39 mouse cellular contexts compared by ENCODE assay signal in genomic region chr2:154782856-154783650, GRCm38 (mm10). TPM values are rescaled to one million over a fixed set of nuclear protein-coding genes. Genes with fewer than 3 reads are reported as not detected.
DNase-seq lines count a peak whose midpoint lies in the region; ATAC-seq and TF ChIP-seq lines count a peak whose summit lies in the region.
"Had no signal": no experiment of that assay in that cellular context is flagged by ENCODE, and none has a peak within 500 bp of the region (broad histone marks: within the 10 kb centered on the region; RNA-seq: fewer than 3 reads in every experiment).

No protein-coding gene starts in this region.

- H3K4me2 ChIP-seq in embryonic facial prominence, embryonic 14.5 days (ENCODE audit: low read depth, low read length): no peak overlapping the region
- no peak overlapping the region for H3K4me2 ChIP-seq in hindbrain, embryonic 15.5 days
- no peak overlapping the region for H3K4me2 ChIP-seq in hindbrain, embryonic 11.5 days (replicated peaks; ENCODE audit: low read depth, low read length)
- no peak overlapping the region for H3K4me2 ChIP-seq in midbrain, embryonic 16.5 days (ENCODE audit: low read length)
- H3K4me2 ChIP-seq: embryonic facial prominence, embryonic 12.5 days; limb, embryonic 12.5 days; midbrain, embryonic 12.5 days had no signal

- 79% methylated on average over 17 of the region's 17 CpGs for WGBS in embryonic facial prominence, embryonic 14.5 days
- 75% methylated on average over 17 of the region's 17 CpGs for WGBS in embryonic facial prominence, embryonic 10.5 days
- WGBS in hindbrain, embryonic 15.5 days: 51% methylated on average over 17 of the region's 17 CpGs
- WGBS in hindbrain, embryonic 11.5 days: 66% methylated on average over 17 of the region's 17 CpGs
- 81% methylated on average over 17 of the region's 17 CpGs for WGBS in midbrain, embryonic 10.5 days
- WGBS in midbrain, embryonic 16.5 days: 61% methylated on average over 17 of the region's 17 CpGs

- TF ChIP-seq POLR2A in brain, embryonic 14.5 days (IDR thresholded peaks at IDR 0.05; ENCODE audit: borderline replicate concordance, extremely low read depth, insufficient read depth, insufficient read length, poor library complexity, severe bottlenecking): no peak

- no peaks in the 10 kb centered on the region for H3K36me3 ChIP-seq in embryonic facial prominence, embryonic 14.5 days (ENCODE audit: control insufficient read depth, insufficient read depth, low read length)
- no peaks in the 10 kb centered on the region for H3K36me3 ChIP-seq in embryonic facial prominence, embryonic 10.5 days (replicated peaks)
- no peaks in the 10 kb centered on the region for H3K36me3 ChIP-seq in hindbrain, embryonic 15.5 days
- H3K36me3 ChIP-seq in hindbrain, embryonic 11.5 days (ENCODE audit: control insufficient read depth, insufficient read depth, low read length): no peaks in the 10 kb centered on the region
- H3K36me3 ChIP-seq in midbrain, embryonic 10.5 days: no peaks in the 10 kb centered on the region
- no peaks in the 10 kb centered on the region for H3K36me3 ChIP-seq in midbrain, embryonic 16.5 days (ENCODE audit: control insufficient read depth, insufficient read depth, low read length)
- H3K36me3 ChIP-seq: embryonic facial prominence, embryonic 12.5 days; limb, embryonic 12.5 days; midbrain, embryonic 12.5 days had no signal

- H3K4me1 ChIP-seq in embryonic facial prominence, embryonic 14.5 days (ENCODE audit: control insufficient read depth, insufficient read depth, low read length): peaks cover 11% of the 10 kb centered on the region
- peaks cover 36% of the 10 kb centered on the region for H3K4me1 ChIP-seq in embryonic facial prominence, embryonic 10.5 days
- H3K4me1 ChIP-seq in hindbrain, embryonic 15.5 days (replicated peaks): peaks cover 13% of the 10 kb centered on the region
- no peaks in the 10 kb centered on the region for H3K4me1 ChIP-seq in hindbrain, embryonic 11.5 days (replicated peaks; ENCODE audit: control insufficient read depth, insufficient read depth, low read length)
- peaks cover 49% of the 10 kb centered on the region for H3K4me1 ChIP-seq in midbrain, embryonic 10.5 days
- H3K4me1 ChIP-seq in midbrain, embryonic 16.5 days (ENCODE audit: control insufficient read depth, insufficient read depth, low read length): peaks cover 8% of the 10 kb centered on the region; the same call in 1 of the 2 replicates

- no peaks in the 10 kb centered on the region for H3K27me3 ChIP-seq in embryonic facial prominence, embryonic 14.5 days (replicated peaks; ENCODE audit: control insufficient read depth, insufficient read depth, low read length)
- no peaks in the 10 kb centered on the region for H3K27me3 ChIP-seq in embryonic facial prominence, embryonic 10.5 days (replicated peaks; ENCODE audit: low read depth, poor library complexity, severe bottlenecking)
- H3K27me3 ChIP-seq in hindbrain, embryonic 15.5 days: no peaks in the 10 kb centered on the region
- no peaks in the 10 kb centered on the region for H3K27me3 ChIP-seq in hindbrain, embryonic 11.5 days (ENCODE audit: control insufficient read depth, insufficient read depth, low read length)
- peaks cover 3% of the 10 kb centered on the region; the same call in 1 of the 2 replicates for H3K27me3 ChIP-seq in midbrain, embryonic 10.5 days (ENCODE audit: low read depth, poor library complexity, severe bottlenecking)
- no peaks in the 10 kb centered on the region for H3K27me3 ChIP-seq in midbrain, embryonic 16.5 days (ENCODE audit: control insufficient read depth, insufficient read depth, low read depth, low read length)
- H3K27me3 ChIP-seq: embryonic facial prominence, embryonic 12.5 days; limb, embryonic 12.5 days; midbrain, embryonic 12.5 days; Patski had no signal

- H3K27ac ChIP-seq in embryonic facial prominence, embryonic 14.5 days (replicated peaks; ENCODE audit: low read depth, low read length): no peak overlapping the region
- no peak overlapping the region for H3K27ac ChIP-seq in embryonic facial prominence, embryonic 10.5 days (replicated peaks)
- no peak overlapping the region for H3K27ac ChIP-seq in hindbrain, embryonic 15.5 days (replicated peaks)
- no peak overlapping the region for H3K27ac ChIP-seq in hindbrain, embryonic 11.5 days (ENCODE audit: low read depth, low read length)
- 0 out of 2 replicates have a peak overlapping the region, but pooled peaks have one; percentile 2 for H3K27ac ChIP-seq in midbrain, embryonic 10.5 days (replicated peaks)
- no peak overlapping the region for H3K27ac ChIP-seq in midbrain, embryonic 16.5 days (ENCODE audit: low read length)
- H3K27ac ChIP-seq: embryonic facial prominence, embryonic 12.5 days; layer of hippocampus, adult 2 months; left cerebral cortex, adult 2 months; limb, embryonic 12.5 days; midbrain, embryonic 12.5 days had no signal

- no peak overlapping the region for H3K9ac ChIP-seq in embryonic facial prominence, embryonic 14.5 days (ENCODE audit: low read depth, low read length)
- no peak overlapping the region for H3K9ac ChIP-seq in hindbrain, embryonic 15.5 days
- H3K9ac ChIP-seq in hindbrain, embryonic 11.5 days (ENCODE audit: low read depth, low read length): no peak overlapping the region
- H3K9ac ChIP-seq in midbrain, embryonic 16.5 days (ENCODE audit: low read depth, low read length): no peak overlapping the region
- H3K9ac ChIP-seq: embryonic facial prominence, embryonic 12.5 days; forebrain, postnatal 0 days; limb, embryonic 12.5 days; liver, postnatal 0 days; midbrain, embryonic 12.5 days had no signal

- DNase-seq in embryonic facial prominence, embryonic 14.5 days (ENCODE audit: low spot score): peak; percentile 33
- DNase-seq in embryonic facial prominence, embryonic 10.5 days (ENCODE audit: low spot score): no peak
- no peak for DNase-seq in hindbrain, embryonic 11.5 days (ENCODE audit: low spot score)
- no peak for DNase-seq in midbrain, embryonic 10.5 days (ENCODE audit: low spot score)
- peak; percentile 59 for DNase-seq in brain, embryonic 14.5 days (ENCODE audit: low read depth)
- DNase-seq in adrenal gland, adult 2 months: no peak
- DNase-seq: adrenal gland, postnatal 25 days; forebrain, postnatal 0 days; heart, postnatal 14 days; liver, postnatal 0 days; lung, postnatal 36 days; right cerebral cortex, adult 18-20 months; spleen, adult 18-20 months; thymus, adult 2 months; thymus, postnatal 36 days had no signal

- no peak for ATAC-seq in embryonic facial prominence, embryonic 14.5 days (ENCODE audit: low read depth)
- ATAC-seq in hindbrain, embryonic 15.5 days (ENCODE audit: low FRiP score, low read depth): peak; percentile 32; the same call in 1 of the 2 replicates
- no peak for ATAC-seq in hindbrain, embryonic 11.5 days (ENCODE audit: low FRiP score)
- no peak for ATAC-seq in midbrain, embryonic 16.5 days
- ATAC-seq: forebrain, postnatal 0 days; hindbrain, embryonic 16.5 days; liver, postnatal 0 days; Patski had no signal

- H3K4me3 ChIP-seq in embryonic facial prominence, embryonic 14.5 days (ENCODE audit: low read depth, low read length): no peak overlapping the region
- no peak overlapping the region for H3K4me3 ChIP-seq in embryonic facial prominence, embryonic 10.5 days
- H3K4me3 ChIP-seq in hindbrain, embryonic 15.5 days: no peak overlapping the region
- no peak overlapping the region for H3K4me3 ChIP-seq in hindbrain, embryonic 11.5 days (ENCODE audit: low read depth, low read length)
- no peak overlapping the region for H3K4me3 ChIP-seq in midbrain, embryonic 10.5 days
- H3K4me3 ChIP-seq in midbrain, embryonic 16.5 days (ENCODE audit: low read depth, low read length): no peak overlapping the region
- H3K4me3 ChIP-seq: embryonic facial prominence, embryonic 12.5 days; layer of hippocampus, adult 2 months; left cerebral cortex, adult 2 months; limb, embryonic 12.5 days; midbrain, embryonic 12.5 days had no signal

- H3K9me3 ChIP-seq in embryonic facial prominence, embryonic 14.5 days (ENCODE audit: control insufficient read depth, low read length): no peaks in the 10 kb centered on the region
- no peaks in the 10 kb centered on the region for H3K9me3 ChIP-seq in embryonic facial prominence, embryonic 10.5 days
- H3K9me3 ChIP-seq in hindbrain, embryonic 15.5 days: no peaks in the 10 kb centered on the region
- no peaks in the 10 kb centered on the region for H3K9me3 ChIP-seq in hindbrain, embryonic 11.5 days (ENCODE audit: control insufficient read depth, low read length)
- no peaks in the 10 kb centered on the region for H3K9me3 ChIP-seq in midbrain, embryonic 10.5 days (replicated peaks)
- H3K9me3 ChIP-seq in midbrain, embryonic 16.5 days (replicated peaks; ENCODE audit: control insufficient read depth, low read length, poor library complexity, severe bottlenecking): no peaks in the 10 kb centered on the region
- H3K9me3 ChIP-seq: embryonic facial prominence, embryonic 12.5 days; limb, embryonic 12.5 days; midbrain, embryonic 12.5 days had no signal

- TF ChIP-seq CTCF in brain, embryonic 14.5 days (IDR thresholded peaks at IDR 0.05; ENCODE audit: borderline replicate concordance, extremely low read depth, insufficient read depth, insufficient read length): no peak

RNA-seq across cellular contexts. Expression of gene Raly, which starts 7.8 kb away (rescaled TPM):
- polyA plus RNA-seq in embryonic facial prominence, embryonic 14.5 days (2014; fragmentation: Nextera tagmentation; extraction: Ambion mirVana): 54.5 and 72.8 TPM in 2 replicates
- 52.8 and 53.1 TPM in 2 replicates for polyA plus RNA-seq in embryonic facial prominence, embryonic 10.5 days (2016; fragmentation: Nextera tagmentation; extraction: Ambion mirVana)
- polyA plus RNA-seq in hindbrain, embryonic 15.5 days (2015; fragmentation: Nextera tagmentation; extraction: Ambion mirVana): 26.9 and 29.4 TPM in 2 replicates
- polyA plus RNA-seq in hindbrain, embryonic 11.5 days (2014; fragmentation: Nextera tagmentation; extraction: Ambion mirVana): 61.8 and 76.6 TPM in 2 replicates
- polyA plus RNA-seq in midbrain, embryonic 10.5 days (2016; fragmentation: Nextera tagmentation; extraction: Ambion mirVana): 48.3 and 50.1 TPM in 2 replicates
- 24.0 and 27.3 TPM in 2 replicates for polyA plus RNA-seq in midbrain, embryonic 16.5 days (2015; fragmentation: Nextera tagmentation; extraction: Ambion mirVana)
- polyA plus RNA-seq in brain, embryonic 14.5 days (2012; rRNA removed): 253 and 290 TPM in 2 replicates
- total RNA-seq in adrenal gland, adult 2 months (2021): 100 to 1,000 TPM; 193 to 201 TPM
- polyA plus RNA-seq in adrenal gland, adult 2 months (2012; rRNA removed): 295 and 306 TPM in 2 replicates

RNA-seq across cellular contexts. Expression of gene a, which starts 8.1 kb away (rescaled TPM):
- polyA plus RNA-seq in embryonic facial prominence, embryonic 14.5 days (2014; fragmentation: Nextera tagmentation; extraction: Ambion mirVana): 5.3 and 6.0 TPM in 2 replicates
- 1.5 and 2.3 TPM in 2 replicates for polyA plus RNA-seq in embryonic facial prominence, embryonic 10.5 days (2016; fragmentation: Nextera tagmentation; extraction: Ambion mirVana)
- polyA plus RNA-seq in hindbrain, embryonic 15.5 days (2015; fragmentation: Nextera tagmentation; extraction: Ambion mirVana): 0.99 and 1.2 TPM in 2 replicates
- 0.99 and 1.3 TPM in 2 replicates for polyA plus RNA-seq in hindbrain, embryonic 11.5 days (2014; fragmentation: Nextera tagmentation; extraction: Ambion mirVana)
- polyA plus RNA-seq in midbrain, embryonic 10.5 days (2016; fragmentation: Nextera tagmentation; extraction: Ambion mirVana): 0.68 and 0.94 TPM in 2 replicates
- polyA plus RNA-seq in midbrain, embryonic 16.5 days (2015; fragmentation: Nextera tagmentation; extraction: Ambion mirVana): 0.54 and 1.5 TPM in 2 replicates
- polyA plus RNA-seq in brain, embryonic 14.5 days (2012; rRNA removed): 4.1 and 6.5 TPM in 2 replicates
- total RNA-seq in adrenal gland, adult 2 months (2021): not detected
- 0.58 TPM in 1 of 2 replicates, not detected in the other for polyA plus RNA-seq in adrenal gland, adult 2 months (2012; rRNA removed)
- total RNA-seq: adrenal gland, postnatal 25 days; gastrocnemius, adult 8-10 months; gastrocnemius, postnatal 4 days; heart, adult 8-10 months; heart, postnatal 14 days; layer of hippocampus, adult 2 months; left cerebral cortex, adult 2 months; left cerebral cortex, postnatal 25 days; liver, adult 2 months; megakaryocyte, adult 5-6 weeks; MEL had no signal
- polyA plus RNA-seq: heart, embryonic 14.5 days; liver, adult 2 months; liver, postnatal 0 days; lung, embryonic 16.5 days; neural tube, embryonic 14.5 days; Patski had no signal

RNA-seq across cellular contexts. Expression of gene Gm14214, which starts 13.2 kb away (rescaled TPM):
- not detected in 2 replicates for polyA plus RNA-seq in embryonic facial prominence, embryonic 14.5 days (2014; fragmentation: Nextera tagmentation; extraction: Ambion mirVana)
- not detected in 2 replicates for polyA plus RNA-seq in embryonic facial prominence, embryonic 10.5 days (2016; fragmentation: Nextera tagmentation; extraction: Ambion mirVana)
- polyA plus RNA-seq in hindbrain, embryonic 15.5 days (2015; fragmentation: Nextera tagmentation; extraction: Ambion mirVana): not detected in 2 replicates
- polyA plus RNA-seq in hindbrain, embryonic 11.5 days (2014; fragmentation: Nextera tagmentation; extraction: Ambion mirVana): not detected in 2 replicates
- not detected in 2 replicates for polyA plus RNA-seq in midbrain, embryonic 10.5 days (2016; fragmentation: Nextera tagmentation; extraction: Ambion mirVana)
- polyA plus RNA-seq in midbrain, embryonic 16.5 days (2015; fragmentation: Nextera tagmentation; extraction: Ambion mirVana): not detected in 2 replicates
- polyA plus RNA-seq in brain, embryonic 14.5 days (2012; rRNA removed): not detected in 2 replicates
- not detected for total RNA-seq in adrenal gland, adult 2 months (2021)
- polyA plus RNA-seq in adrenal gland, adult 2 months (2012; rRNA removed): not detected in 2 replicates
- total RNA-seq: adrenal gland, postnatal 25 days; forebrain, postnatal 0 days; gastrocnemius, adult 8-10 months; gastrocnemius, postnatal 4 days; heart, adult 8-10 months; heart, postnatal 14 days; layer of hippocampus, adult 2 months; layer of hippocampus, postnatal 14 days; left cerebral cortex, adult 2 months; left cerebral cortex, postnatal 25 days; liver, adult 2 months; megakaryocyte, adult 5-6 weeks; MEL had no signal
- polyA plus RNA-seq: cerebellum, adult 2 months; embryonic facial prominence, embryonic 12.5 days; forebrain, embryonic 11.5 days; forebrain, postnatal 0 days; heart, embryonic 14.5 days; hindbrain, embryonic 16.5 days; intestine, embryonic 14.5 days; limb, embryonic 12.5 days; liver, adult 2 months; liver, postnatal 0 days; lung, embryonic 16.5 days; midbrain, embryonic 12.5 days; neural tube, embryonic 14.5 days; Patski; stomach, embryonic 16.5 days; thymus, adult 2 months had no signal

Comparison
In these comparisons a context has a peak if more than half of its experiments do, and no peak if none do; other contexts are left out.
1. DNase-seq: peak in embryonic facial prominence, embryonic 14.5 days (single experiment) and brain, embryonic 14.5 days (single experiment); none in embryonic facial prominence, embryonic 10.5 days (single experiment), hindbrain, embryonic 11.5 days (single experiment), midbrain, embryonic 10.5 days (single experiment) and adrenal gland, adult 2 months (single experiment).